Mouse (Mus musculus) lung, adult 2 months (tissue): Measurements from ENCODE around the gene Hhipl1.

ENCODE experiments used
- CTCF ChIP-seq: fragments of 200-500 bp; IDR thresholded peaks from 2 replicates; pipeline ENCODE4 v1.5.1; 2011; ENCODE audit warnings: mild to moderate bottlenecking, low read length, control low read depth; ENCODE audit not compliant: insufficient read depth
- POLR2A ChIP-seq: fragments of 200-500 bp; IDR thresholded peaks from 2 replicates; pipeline ENCODE4 v1.6.1; 2011; ENCODE audit warnings: low read depth, mild to moderate bottlenecking, control low read depth, low read length, borderline replicate concordance; ENCODE audit errors: extremely low read depth

- TF ChIP-seq CTCF (no peak), POLR2A (no peak)
Measured at GRCm38 (mm10) chr12:108317826-108318430, 11.9 kb downstream of the Hhipl1 start.
